Mouse (Mus musculus) spleen, postnatal 10 days (tissue): ENCODE measurements around the gene Cpsf7.

ENCODE experiments used
- DNase-seq, 2 experiments: peaks; one replicate each; pipeline ENCODE4 v3.0.0; 2021 to 2022; ENCODE audit warnings: low spot score in 2 of 2

Cpsf7 gene

GRCm38 (mm10) chr19:10560108-10560507, 35.0 kb downstream of the Cpsf7 start:
- DNase-seq = no peak

- no peak for DNase-seq
These were observed 36.7 kb downstream of the Cpsf7 start for GRCm38 (mm10) chr19:10561558-10562314.

GRCm38 (mm10) chr19:10562351-10562750, 37.3 kb downstream of the Cpsf7 start:
- DNase-seq = no peak

GRCm38 (mm10) chr19:10564278-10564677, 39.2 kb downstream of the Cpsf7 start:
- no peak for DNase-seq

- no peak for DNase-seq
These were observed 40.2 kb downstream of the Cpsf7 start for GRCm38 (mm10) chr19:10565217-10565616.

- DNase-seq = no peak
These were observed 44.6 kb downstream of the Cpsf7 start for GRCm38 (mm10) chr19:10569627-10570026.

GRCm38 (mm10) chr19:10576690-10577561, 51.9 kb downstream of the Cpsf7 start, which contains the start of the genes Cyb561a3 and Tmem138:
Cyb561a3 (plus strand) TSS chr19:10577172.
Tmem138 (minus strand) TSS chr19:10577362.
- DNase-seq = peak; percentile 87 to 92

- DNase-seq = peak in 1 of 2 experiments; percentile 10
These were observed 55.0 kb downstream of the Cpsf7 start for GRCm38 (mm10) chr19:10580102-10580501.

GRCm38 (mm10) chr19:10580761-10581160, 55.7 kb downstream of the Cpsf7 start:
- peak in 1 of 2 experiments; percentile 16 for DNase-seq

GRCm38 (mm10) chr19:10581984-10582383, 56.9 kb downstream of the Cpsf7 start:
- peak; percentile 20 to 64 for DNase-seq

GRCm38 (mm10) chr19:10583550-10584146, 58.6 kb downstream of the Cpsf7 start:
- DNase-seq = peak; percentile 37 to 66

GRCm38 (mm10) chr19:10585112-10585511, 60.0 kb downstream of the Cpsf7 start:
- peak in 1 of 2 experiments; percentile 58 for DNase-seq

GRCm38 (mm10) chr19:10587231-10587630, 62.2 kb downstream of the Cpsf7 start:
- DNase-seq = no peak

- peak in 1 of 2 experiments; percentile 12 for DNase-seq
These were observed 64.2 kb downstream of the Cpsf7 start for GRCm38 (mm10) chr19:10589127-10589857.

- DNase-seq = no peak
These were observed 65.2 kb downstream of the Cpsf7 start for GRCm38 (mm10) chr19:10590301-10590700.

- peak in 1 of 2 experiments; percentile 8 for DNase-seq
These were observed 66.8 kb downstream of the Cpsf7 start for GRCm38 (mm10) chr19:10591659-10592377.
